Mouse (Mus musculus): ENCODE results near the gene Hpse2. TPM values are rescaled to one million over a fixed set of nuclear protein-coding genes. Genes with fewer than 3 reads are reported as not detected.

Hpse2 gene
- total RNA-seq, 1 experiment from 2014 or later: not detected

DNA sequence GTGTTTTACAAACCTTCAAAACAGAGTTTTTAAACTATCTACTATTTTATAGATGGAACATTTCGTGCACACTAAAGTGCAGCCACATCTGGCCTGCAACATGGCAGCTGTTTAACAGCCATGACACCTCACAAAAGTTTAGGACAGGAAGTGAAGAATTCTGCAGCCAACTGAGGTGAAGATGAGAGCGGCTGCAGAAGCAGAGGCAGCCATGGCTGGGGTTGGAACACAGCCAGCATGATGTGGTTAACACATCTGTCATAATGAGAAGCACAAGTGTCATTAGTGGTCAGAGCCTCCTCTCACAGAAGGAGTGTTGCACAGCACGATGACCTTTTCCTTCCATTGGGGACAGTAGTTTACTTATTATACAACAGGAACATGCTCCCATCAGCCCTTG is 194.6 kb downstream of the Hpse2 start:
- ATAC-seq (replicated peaks; ENCODE audit: insufficient number of reproducible peaks, low FRiP score, low TSS enrichment, poor library complexity, severe bottlenecking): peak; percentile 71

- no peak for ATAC-seq (replicated peaks; ENCODE audit: insufficient number of reproducible peaks, low FRiP score, low TSS enrichment, poor library complexity, severe bottlenecking)
Observed at GRCm38 (mm10) chr19:43175437-43175965, 212.7 kb downstream of the Hpse2 start.

DNA sequence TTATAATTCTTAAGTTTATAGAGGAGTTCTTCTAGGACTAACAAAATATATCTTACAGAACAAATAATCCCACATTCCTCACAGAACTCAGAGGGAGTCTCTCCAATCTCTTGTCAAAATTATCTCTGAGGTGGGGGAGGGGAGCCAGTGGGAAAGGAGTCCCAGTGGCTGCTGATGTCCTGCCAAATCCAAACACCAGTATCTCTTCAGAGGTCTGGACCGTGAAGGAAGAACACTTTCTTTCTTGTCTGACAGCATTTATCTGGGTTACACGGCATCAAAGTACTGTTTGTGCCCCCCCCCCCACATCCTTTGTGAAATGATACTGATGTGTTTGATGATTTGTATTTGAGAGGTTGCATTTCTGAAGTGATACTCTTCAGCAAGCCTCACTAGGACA is 213.3 kb downstream of the Hpse2 start:
- ATAC-seq (replicated peaks; ENCODE audit: insufficient number of reproducible peaks, low FRiP score, low TSS enrichment, poor library complexity, severe bottlenecking): no peak

DNA sequence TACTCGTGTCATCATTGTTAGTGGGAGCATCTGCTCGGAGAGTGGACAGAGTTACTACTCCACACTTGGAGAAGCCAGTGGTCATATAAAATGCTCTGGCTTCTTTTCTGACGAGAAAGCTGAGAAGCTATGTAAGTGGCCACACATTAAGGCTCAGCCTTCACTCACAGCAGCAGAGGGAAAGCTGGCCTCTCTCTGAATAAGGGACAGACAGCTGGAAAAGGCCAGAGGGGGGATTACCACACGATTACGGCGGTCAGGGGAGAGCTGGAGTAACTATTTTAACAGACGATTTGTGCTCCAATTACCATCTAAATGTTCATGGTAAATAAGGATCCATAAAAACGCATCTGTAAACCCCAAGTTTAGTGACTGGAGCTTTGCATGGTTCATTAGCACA is 232.1 kb downstream of the Hpse2 start:
- no peak for ATAC-seq (replicated peaks; ENCODE audit: insufficient number of reproducible peaks, low FRiP score, low TSS enrichment, poor library complexity, severe bottlenecking)

DNA sequence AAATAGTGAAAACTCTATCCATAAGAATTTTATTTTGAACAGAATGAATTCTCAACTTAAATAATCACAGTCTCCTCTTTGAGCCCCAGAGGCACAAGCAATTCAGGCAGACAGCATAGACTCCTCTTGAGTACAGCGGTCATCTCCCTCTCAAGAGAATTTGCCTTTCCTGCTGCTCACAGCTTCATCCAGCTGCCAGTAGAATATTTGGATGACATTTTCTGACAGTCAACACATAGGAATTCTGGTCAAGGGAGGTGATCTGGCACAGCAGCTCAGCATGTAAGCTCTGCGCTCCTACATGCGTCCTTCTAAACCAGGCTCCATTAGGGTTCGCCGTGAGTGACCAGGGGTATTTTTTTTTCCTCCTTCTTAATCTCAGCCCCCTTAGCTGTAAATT is 232.6 kb downstream of the Hpse2 start:
- ATAC-seq (replicated peaks; ENCODE audit: insufficient number of reproducible peaks, low FRiP score, low TSS enrichment, poor library complexity, severe bottlenecking): no peak

DNA sequence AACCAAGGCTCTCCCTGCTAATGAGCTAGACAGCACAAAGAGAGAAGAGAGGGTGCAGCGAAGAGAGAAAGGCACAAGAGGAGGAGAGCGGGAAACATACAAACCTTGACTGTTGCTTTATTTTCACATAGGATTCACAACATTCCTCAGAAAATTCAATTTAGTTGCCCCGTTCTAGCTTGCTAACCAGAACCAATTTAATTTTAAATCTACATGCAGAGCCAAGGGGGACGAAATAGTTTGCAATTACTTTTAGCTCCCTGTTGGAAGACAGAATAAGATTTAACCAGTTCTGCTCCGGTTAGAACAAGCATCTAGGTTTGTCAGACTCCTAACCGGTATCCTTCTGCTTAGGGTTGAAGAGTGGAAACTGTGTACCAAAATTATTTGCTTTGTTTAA is 240.3 kb downstream of the Hpse2 start:
- no peak for ATAC-seq (replicated peaks; ENCODE audit: insufficient number of reproducible peaks, low FRiP score, low TSS enrichment, poor library complexity, severe bottlenecking)

GRCm38 (mm10) chr19:43146820-43147219 is 241.3 kb downstream of the Hpse2 start:
- ATAC-seq (replicated peaks; ENCODE audit: insufficient number of reproducible peaks, low FRiP score, low TSS enrichment, poor library complexity, severe bottlenecking): no peak

GRCm38 (mm10) chr19:43141646-43142045 is 246.5 kb downstream of the Hpse2 start:
- ATAC-seq (replicated peaks; ENCODE audit: insufficient number of reproducible peaks, low FRiP score, low TSS enrichment, poor library complexity, severe bottlenecking): no peak

- no peak for ATAC-seq (replicated peaks; ENCODE audit: insufficient number of reproducible peaks, low FRiP score, low TSS enrichment, poor library complexity, severe bottlenecking)
Observed at GRCm38 (mm10) chr19:43109796-43110195, 278.4 kb downstream of the Hpse2 start.

- no peak for ATAC-seq (replicated peaks; ENCODE audit: insufficient number of reproducible peaks, low FRiP score, low TSS enrichment, poor library complexity, severe bottlenecking)
Observed at GRCm38 (mm10) chr19:43096915-43097314, 291.2 kb downstream of the Hpse2 start.

DNA sequence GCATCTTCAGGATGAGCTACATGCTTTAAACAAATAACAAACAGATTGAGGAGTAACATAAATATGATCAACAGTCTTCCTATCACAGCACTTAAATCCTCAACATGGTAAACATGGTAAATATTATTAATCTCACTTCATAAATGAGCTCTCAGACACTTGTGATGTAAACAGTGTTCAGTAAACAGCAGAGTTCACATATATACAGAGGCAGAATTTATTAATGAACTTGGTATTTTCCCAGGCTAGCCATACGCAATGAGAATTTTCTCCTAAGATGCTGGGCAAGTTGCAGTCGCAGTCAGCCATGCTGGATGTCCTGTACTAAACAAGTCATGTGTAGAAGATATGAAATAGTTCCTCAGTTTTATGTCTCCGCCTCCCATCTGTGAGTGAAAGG is 300.9 kb downstream of the Hpse2 start:
- no peak for ATAC-seq (replicated peaks; ENCODE audit: insufficient number of reproducible peaks, low FRiP score, low TSS enrichment, poor library complexity, severe bottlenecking)

GRCm38 (mm10) chr19:43064155-43064554 is 324.0 kb downstream of the Hpse2 start:
- ATAC-seq (replicated peaks; ENCODE audit: insufficient number of reproducible peaks, low FRiP score, low TSS enrichment, poor library complexity, severe bottlenecking): no peak

GRCm38 (mm10) chr19:43044506-43044905 is 343.6 kb downstream of the Hpse2 start:
- ATAC-seq (replicated peaks; ENCODE audit: insufficient number of reproducible peaks, low FRiP score, low TSS enrichment, poor library complexity, severe bottlenecking): no peak

DNA sequence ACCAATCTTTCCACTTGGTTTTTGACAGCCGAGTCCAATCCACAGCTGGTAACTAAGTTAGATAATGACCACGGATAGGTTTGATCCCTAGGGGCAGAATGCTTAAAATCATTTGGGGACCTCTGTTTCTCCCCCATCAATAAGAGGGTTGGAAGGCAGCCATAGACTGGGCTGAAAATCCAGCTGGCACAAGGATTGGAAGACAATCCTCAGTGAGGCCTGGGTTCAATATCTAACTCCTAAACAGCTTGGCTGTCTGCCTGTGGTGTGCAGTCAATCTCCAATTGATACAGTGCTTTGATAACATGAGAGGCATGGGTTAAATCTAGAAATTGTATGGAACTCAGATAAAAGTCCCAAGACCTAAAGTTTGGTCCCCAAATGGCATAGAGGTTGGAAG is 345.4 kb downstream of the Hpse2 start:
- no peak for ATAC-seq (replicated peaks; ENCODE audit: insufficient number of reproducible peaks, low FRiP score, low TSS enrichment, poor library complexity, severe bottlenecking)

- ATAC-seq (replicated peaks; ENCODE audit: insufficient number of reproducible peaks, low FRiP score, low TSS enrichment, poor library complexity, severe bottlenecking): no peak
Observed at GRCm38 (mm10) chr19:43042211-43042610, 345.9 kb downstream of the Hpse2 start.

- ATAC-seq (replicated peaks; ENCODE audit: insufficient number of reproducible peaks, low FRiP score, low TSS enrichment, poor library complexity, severe bottlenecking): no peak
Observed at GRCm38 (mm10) chr19:43036381-43036780, 351.8 kb downstream of the Hpse2 start.

GRCm38 (mm10) chr19:43027305-43027704 is 360.9 kb downstream of the Hpse2 start:
- no peak for ATAC-seq (replicated peaks; ENCODE audit: insufficient number of reproducible peaks, low FRiP score, low TSS enrichment, poor library complexity, severe bottlenecking)

- ATAC-seq (replicated peaks; ENCODE audit: insufficient number of reproducible peaks, low FRiP score, low TSS enrichment, poor library complexity, severe bottlenecking): no peak
Observed at GRCm38 (mm10) chr19:43022611-43023173, 365.5 kb downstream of the Hpse2 start.

DNA sequence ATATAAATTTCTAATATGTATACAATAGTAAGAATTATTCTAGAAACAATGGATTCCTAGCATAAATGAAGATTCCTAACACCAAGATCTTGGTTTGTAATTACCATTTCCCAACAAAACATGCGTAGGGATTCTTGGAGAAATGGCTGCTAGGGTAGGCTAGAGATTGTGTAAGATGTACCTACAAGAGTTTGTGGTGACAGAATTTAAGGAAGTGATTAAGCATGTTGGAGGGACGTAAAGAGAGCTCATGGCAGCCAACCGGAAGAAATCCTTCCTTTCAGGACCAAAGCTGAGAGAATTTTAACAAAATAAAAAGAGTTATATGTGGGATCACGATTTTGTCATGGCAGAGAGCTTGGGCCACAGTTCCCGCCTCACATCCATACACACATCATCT is 369.4 kb downstream of the Hpse2 start:
- no peak for ATAC-seq (replicated peaks; ENCODE audit: insufficient number of reproducible peaks, low FRiP score, low TSS enrichment, poor library complexity, severe bottlenecking)

DNA sequence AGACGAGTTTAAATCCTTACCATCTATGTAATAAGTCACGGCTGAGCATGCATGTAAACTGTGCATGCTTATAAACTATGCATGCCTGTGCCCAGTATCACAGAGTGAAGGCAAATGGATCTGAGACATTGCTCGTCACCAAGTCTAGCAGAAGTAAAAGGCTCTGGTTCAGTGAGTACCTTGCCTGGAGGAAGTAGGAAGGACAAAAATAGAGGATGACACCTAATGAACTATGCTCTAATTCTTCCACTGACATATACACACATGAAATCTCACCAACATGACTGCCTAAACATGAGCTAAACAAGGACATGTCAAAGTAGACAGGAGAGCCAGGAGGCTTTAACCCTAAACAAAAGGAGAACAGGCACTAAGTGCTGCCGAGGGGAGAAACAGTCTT is 391.7 kb downstream of the Hpse2 start:
- ATAC-seq (replicated peaks; ENCODE audit: insufficient number of reproducible peaks, low FRiP score, low TSS enrichment, poor library complexity, severe bottlenecking): no peak

- ATAC-seq (replicated peaks; ENCODE audit: insufficient number of reproducible peaks, low FRiP score, low TSS enrichment, poor library complexity, severe bottlenecking): no peak
Observed at GRCm38 (mm10) chr19:42988833-42989232, 399.3 kb downstream of the Hpse2 start.

Data from monocyte, adult 5-6 weeks (primary cell).